Mouse (Mus musculus) embryo, embryonic 9.5 days (tissue): ENCODE results near the gene Gm28308.
A peak's percentile ranks its signal among the peaks of the same experiment; 100 is the strongest.

ENCODE experiments used
- DNase-seq: peaks from one replicate; pipeline ENCODE4 v3.0.0-alpha.2; 2017; ENCODE audit errors: extremely low spot score

Gm28308 gene

GRCm38 (mm10) chr6:52156551-52157200 lies 56.5 kb downstream of the Gm28308 start:
- DNase-seq: peak; percentile 41

GRCm38 (mm10) chr6:52155471-52155870 lies 57.7 kb downstream of the Gm28308 start:
- DNase-seq: no peak

- peak; percentile 29 for DNase-seq
Observed at GRCm38 (mm10) chr6:52154044-52154443, 59.1 kb downstream of the Gm28308 start.

- no peak for DNase-seq
Observed at GRCm38 (mm10) chr6:52153270-52153669, 59.9 kb downstream of the Gm28308 start.

- peak; percentile 59 for DNase-seq
Observed at GRCm38 (mm10) chr6:52152226-52153193, 60.6 kb downstream of the Gm28308 start.

- peak; percentile 27 for DNase-seq
Observed at GRCm38 (mm10) chr6:52151571-52151970, 61.6 kb downstream of the Gm28308 start.

- peak; percentile 69 for DNase-seq
Observed at GRCm38 (mm10) chr6:52150401-52150966, 62.7 kb downstream of the Gm28308 start.

GRCm38 (mm10) chr6:52139115-52139514 lies 74.0 kb downstream of the Gm28308 start:
- DNase-seq: no peak

- no peak for DNase-seq
Observed at GRCm38 (mm10) chr6:52138576-52138975, 74.6 kb downstream of the Gm28308 start.

- DNase-seq: no peak
Observed at GRCm38 (mm10) chr6:52137841-52138535, 75.2 kb downstream of the Gm28308 start.

- no peak for DNase-seq
Observed at GRCm38 (mm10) chr6:52123673-52124072, 89.5 kb downstream of the Gm28308 start.

- no peak for DNase-seq
Observed at GRCm38 (mm10) chr6:52121173-52121572, 92.0 kb downstream of the Gm28308 start.

GRCm38 (mm10) chr6:52118903-52119635 lies 94.1 kb downstream of the Gm28308 start:
- no peak for DNase-seq

- DNase-seq: no peak
Observed at GRCm38 (mm10) chr6:52115899-52116298, 97.2 kb downstream of the Gm28308 start.
